Mouse (Mus musculus) kidney, embryonic 14.5 days (tissue): ENCODE data around the gene Fstl4. TPM values are rescaled to one million over a fixed set of nuclear protein-coding genes. Genes with fewer than 3 reads are reported as not detected.

Experiments
- ATAC-seq: fragments of 200-750 bp; cut with Nextera tagmentation; 2 replicates; pipeline ENCODE4 v1.8.0; 2017; ENCODE audit warnings: moderate number of reproducible peaks, mild to moderate bottlenecking, moderate TSS enrichment, moderate library complexity; ENCODE audit not compliant: low FRiP score, low TSS enrichment
- H3K27ac ChIP-seq: fragments of 300-500 bp; sonication (generic); 2 replicates; pipeline ENCODE4 v1.5.1; 2014; ENCODE audit warnings: low read depth, mild to moderate bottlenecking, low read length, moderate library complexity, mixed read lengths
- H3K27me3 ChIP-seq: fragments of 300-500 bp; sonication (generic); 2 replicates; pipeline ENCODE4 v1.6.1; 2014; ENCODE audit warnings: mild to moderate bottlenecking, low read length; ENCODE audit not compliant: control insufficient read depth, insufficient read depth
- H3K36me3 ChIP-seq: fragments of 300-500 bp; sonication (generic); 2 replicates; pipeline ENCODE4 v1.6.1; 2014; ENCODE audit warnings: low read length, mixed read lengths; ENCODE audit not compliant: control insufficient read depth, insufficient read depth
- H3K4me1 ChIP-seq: fragments of 300-500 bp; sonication (generic); 2 replicates; pipeline ENCODE4 v1.6.1; 2014; ENCODE audit warnings: low read length, mixed read lengths; ENCODE audit not compliant: control insufficient read depth, insufficient read depth
- H3K4me2 ChIP-seq: fragments of 300-500 bp; sonication (generic); replicated peaks from 2 replicates; pipeline ENCODE4 v1.6.1; 2014; ENCODE audit warnings: low read depth, mild to moderate bottlenecking, low read length
- H3K4me3 ChIP-seq: fragments of 300-500 bp; sonication (generic); 2 replicates; pipeline ENCODE4 v1.5.1; 2014; ENCODE audit warnings: mild to moderate bottlenecking, low read length
- H3K9ac ChIP-seq: fragments of 300-500 bp; sonication (generic); 2 replicates; pipeline ENCODE4 v1.6.1; 2014; ENCODE audit warnings: low read depth, mild to moderate bottlenecking, low read length, moderate library complexity
- H3K9me3 ChIP-seq: fragments of 300-500 bp; sonication (generic); 2 replicates; pipeline ENCODE4 v1.6.1; 2016; ENCODE audit warnings: low read length; ENCODE audit not compliant: control insufficient read depth
- WGBS: fragments of 180-500 bp; shearing (Covaris S2); extraction: QIAGEN DNeasy Blood & Tissue Kit; methylation state at CpG from one replicate; pipeline ENCODE4 v1.1.7; 2014; 5-methylcytosine and 5-hydroxymethylcytosine counted together
- polyA plus RNA-seq: library from polyadenylated mRNA; unstranded; fragments of >200 nt; fragmentation: Nextera tagmentation; extraction: Ambion mirVana; gene quantifications from 2 replicates; pipeline ENCODE4 v1.2.1, GENCODE M21; 2014

Gene Fstl4
- polyA plus RNA-seq, 1 experiment from 2014 or later = 1.6 TPM

- Histone ChIP-seq H3K4me1 (peaks cover 5% of the 10 kb centered on the region; the same call in 1 of the 2 replicates), H3K4me3 (no peak overlapping the region), H3K27me3 (no peaks in the 10 kb centered on the region), H3K36me3 (no peaks in the 10 kb centered on the region), H3K9me3 (no peaks in the 10 kb centered on the region), H3K4me2 (no peak overlapping the region), H3K27ac (no peak overlapping the region), H3K9ac (no peak overlapping the region)
- 72% methylated on average over 6 of the region's 6 CpGs for WGBS
- ATAC-seq = no peak
Observed at GRCm38 (mm10) chr11:53109701-53110467, 345.4 kb downstream of the Fstl4 start.

DNA sequence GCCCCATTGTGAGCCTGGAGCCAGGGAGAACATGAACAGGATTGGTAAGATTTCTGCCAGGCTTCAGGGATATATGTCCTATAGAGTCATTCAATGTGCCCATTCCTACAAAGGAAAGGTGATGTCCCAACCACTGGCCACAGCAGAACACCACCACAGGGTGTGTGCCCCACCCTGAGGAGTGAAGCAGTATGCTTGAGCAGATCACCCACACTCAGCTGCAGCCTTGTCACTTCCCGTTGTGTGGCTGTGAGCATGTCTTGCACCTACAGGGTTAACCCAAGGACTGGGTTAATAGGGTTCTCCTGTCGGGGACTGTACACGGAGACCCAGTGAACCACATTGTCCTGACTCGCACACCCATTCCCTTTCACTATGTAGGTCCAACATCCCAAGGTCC, 351.3 kb downstream of the Fstl4 start:
- Histone ChIP-seq H3K4me3 (no peak overlapping the region), H3K9ac (no peak overlapping the region), H3K9me3 (no peaks in the 10 kb centered on the region), H3K4me2 (no peak overlapping the region), H3K27ac (no peak overlapping the region), H3K36me3 (no peaks in the 10 kb centered on the region), H3K27me3 (no peaks in the 10 kb centered on the region), H3K4me1 (no peaks in the 10 kb centered on the region; the same call in 1 of the 2 replicates)
- WGBS = 72% methylated on average over 4 of the region's 4 CpGs
- no peak for ATAC-seq

DNA sequence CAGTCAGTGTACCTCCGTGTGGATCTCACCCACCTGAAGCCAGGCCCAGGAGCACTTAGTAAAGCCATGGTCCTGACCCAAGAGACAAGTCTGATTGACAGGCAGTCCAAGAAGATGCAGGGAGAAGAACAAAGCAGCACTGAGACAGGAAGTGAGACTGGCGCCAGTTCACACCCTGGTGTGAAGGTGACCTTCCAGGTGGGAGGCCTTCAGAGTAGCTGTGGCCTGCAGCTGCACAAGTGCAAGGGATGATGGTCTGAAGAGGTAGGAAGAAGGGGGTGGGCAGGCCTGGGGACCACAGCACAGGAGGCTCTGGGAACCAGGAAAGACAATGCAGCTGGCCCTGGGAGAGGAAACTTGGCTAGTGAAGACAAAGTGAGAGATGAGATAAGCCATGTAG, 351.9 kb downstream of the Fstl4 start:
- H3K27me3 ChIP-seq = no peaks in the 10 kb centered on the region
- peaks cover 2% of the 10 kb centered on the region; the same call in 1 of the 2 replicates for H3K4me1 ChIP-seq
- no peak overlapping the region for H3K9ac ChIP-seq
- no peak overlapping the region for H3K4me2 ChIP-seq
- no peaks in the 10 kb centered on the region for H3K9me3 ChIP-seq
- WGBS = 74% methylated on average over 2 of the region's 2 CpGs
- H3K4me3 ChIP-seq = no peak overlapping the region
- ATAC-seq = no peak
- no peak overlapping the region for H3K27ac ChIP-seq
- H3K36me3 ChIP-seq = no peaks in the 10 kb centered on the region

DNA sequence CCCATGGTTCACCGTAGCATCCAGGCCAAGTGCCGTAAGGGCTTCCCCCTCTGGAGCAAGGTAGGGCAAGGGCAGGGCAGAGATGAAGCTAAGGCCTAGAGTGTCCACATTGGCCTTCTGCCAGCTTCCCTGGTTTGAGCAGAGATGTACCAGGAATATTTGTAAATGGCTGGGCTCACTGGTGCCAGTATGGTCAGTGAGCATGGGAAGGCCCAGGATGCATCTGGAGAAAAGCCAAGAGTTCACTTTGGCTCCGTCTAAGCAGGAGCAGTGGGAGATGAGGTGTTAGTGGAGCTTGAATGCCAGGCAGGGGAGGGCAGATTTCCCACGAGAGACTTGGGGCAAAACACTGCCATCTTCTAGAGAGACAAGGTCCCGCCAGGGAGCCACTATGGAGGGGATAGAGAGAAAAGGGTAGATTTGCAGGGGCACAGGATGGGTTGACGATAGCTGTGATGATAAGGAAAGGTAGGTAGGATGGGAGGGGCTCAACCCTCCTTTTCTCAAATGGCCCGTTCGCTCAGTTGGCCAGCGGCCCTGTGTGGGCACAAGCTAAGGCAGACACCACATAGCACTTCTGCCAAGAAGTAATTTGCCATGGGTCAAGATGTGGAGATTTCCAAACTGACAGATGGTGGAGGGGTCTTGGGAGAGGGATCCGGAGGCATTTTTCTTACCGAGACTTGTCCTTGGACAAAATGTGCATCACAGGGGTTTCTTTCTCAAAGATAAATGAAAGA, 354.0 kb downstream of the Fstl4 start:
- Histone ChIP-seq H3K9me3 (no peaks in the 10 kb centered on the region), H3K36me3 (no peaks in the 10 kb centered on the region), H3K27me3 (no peaks in the 10 kb centered on the region), H3K4me2 (no peak overlapping the region), H3K9ac (no peak overlapping the region), H3K4me1 (0 out of 2 replicates have a peak, but pooled peaks cover 3% of the 10 kb centered on the region), H3K4me3 (no peak overlapping the region), H3K27ac (no peak overlapping the region)
- 88% methylated on average over 11 of the region's 11 CpGs for WGBS
- no peak for ATAC-seq

DNA sequence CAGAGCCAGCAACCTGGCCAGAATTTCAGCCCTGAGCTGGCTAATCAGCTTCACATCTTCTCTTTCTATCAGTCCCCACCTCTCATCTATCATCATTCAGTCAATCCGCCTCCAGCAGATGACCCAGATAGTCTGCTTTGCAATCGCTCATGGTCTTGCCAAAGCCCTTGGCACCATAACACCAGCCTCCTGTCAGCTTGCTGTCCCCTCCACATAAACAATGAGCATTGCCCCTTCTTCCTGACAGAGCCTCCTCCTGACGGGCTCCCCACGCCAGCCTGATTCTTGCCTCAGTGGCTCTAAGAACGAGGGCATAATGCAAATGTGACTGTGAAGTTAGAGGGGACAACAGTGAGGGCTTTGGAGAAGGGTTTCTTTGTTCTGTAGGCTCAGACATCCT, 355.5 kb downstream of the Fstl4 start:
- Histone ChIP-seq H3K27me3 (no peaks in the 10 kb centered on the region), H3K4me3 (no peak overlapping the region), H3K4me2 (no peak overlapping the region), H3K27ac (no peak overlapping the region), H3K9me3 (no peaks in the 10 kb centered on the region), H3K9ac (no peak overlapping the region), H3K4me1 (0 out of 2 replicates have a peak, but pooled peaks cover 3% of the 10 kb centered on the region), H3K36me3 (no peaks in the 10 kb centered on the region)
- WGBS = 81% methylated on average over 5 of the region's 5 CpGs
- ATAC-seq = no peak

DNA sequence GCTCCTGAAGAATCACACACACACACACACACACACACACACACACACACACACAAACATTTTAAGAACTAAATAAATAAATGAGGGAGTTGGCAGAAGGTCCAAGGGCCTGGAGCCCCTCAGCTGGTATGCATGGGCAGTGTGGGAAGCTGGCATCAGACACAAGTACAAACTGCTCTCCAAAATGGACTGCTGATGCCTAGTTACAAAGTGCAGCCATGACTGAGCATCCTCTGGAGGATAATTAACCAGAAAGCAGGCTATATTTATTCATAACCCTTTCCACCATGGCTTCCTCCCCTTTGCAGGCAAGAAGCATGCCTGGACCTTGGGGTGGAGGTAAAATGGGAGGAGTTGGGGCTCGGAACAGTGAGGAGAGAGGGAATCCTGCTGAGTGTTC, 356.8 kb downstream of the Fstl4 start:
- no peak for ATAC-seq

GRCm38 (mm10) chr11:53124799-53125198, 360.4 kb downstream of the Fstl4 start:
- Histone ChIP-seq H3K27me3 (no peaks in the 10 kb centered on the region), H3K4me1 (0 out of 2 replicates have a peak, but pooled peaks cover 3% of the 10 kb centered on the region), H3K27ac (no peak overlapping the region), H3K4me3 (no peak overlapping the region), H3K9ac (no peak overlapping the region), H3K4me2 (no peak overlapping the region), H3K36me3 (no peaks in the 10 kb centered on the region), H3K9me3 (no peaks in the 10 kb centered on the region)
- WGBS = 89% methylated on average over 2 of the region's 2 CpGs
- ATAC-seq = no peak

More for the DNA sequence above, 356.8 kb downstream of the Fstl4 start:
- no peak overlapping the region for H3K9ac ChIP-seq
- no peaks in the 10 kb centered on the region for H3K36me3 ChIP-seq
- H3K4me3 ChIP-seq = no peak overlapping the region
- H3K4me2 ChIP-seq = no peak overlapping the region
- H3K27ac ChIP-seq = no peak overlapping the region
- no peaks in the 10 kb centered on the region for H3K9me3 ChIP-seq
- no peaks in the 10 kb centered on the region for H3K27me3 ChIP-seq
- 0 out of 2 replicates have a peak, but pooled peaks cover 3% of the 10 kb centered on the region for H3K4me1 ChIP-seq
- WGBS = 54% methylated on average over 1 of the region's 1 CpGs

GRCm38 (mm10) chr11:53126660-53127059, 362.2 kb downstream of the Fstl4 start:
- no peak overlapping the region for H3K4me2 ChIP-seq
- no peak for ATAC-seq
- no peak overlapping the region for H3K27ac ChIP-seq
- no peaks in the 10 kb centered on the region for H3K36me3 ChIP-seq
- H3K4me1 ChIP-seq = no peaks in the 10 kb centered on the region
- H3K9me3 ChIP-seq = no peaks in the 10 kb centered on the region
- H3K27me3 ChIP-seq = no peaks in the 10 kb centered on the region
- WGBS = 67% methylated on average over 6 of the region's 6 CpGs
- no peak overlapping the region for H3K4me3 ChIP-seq
- no peak overlapping the region for H3K9ac ChIP-seq

DNA sequence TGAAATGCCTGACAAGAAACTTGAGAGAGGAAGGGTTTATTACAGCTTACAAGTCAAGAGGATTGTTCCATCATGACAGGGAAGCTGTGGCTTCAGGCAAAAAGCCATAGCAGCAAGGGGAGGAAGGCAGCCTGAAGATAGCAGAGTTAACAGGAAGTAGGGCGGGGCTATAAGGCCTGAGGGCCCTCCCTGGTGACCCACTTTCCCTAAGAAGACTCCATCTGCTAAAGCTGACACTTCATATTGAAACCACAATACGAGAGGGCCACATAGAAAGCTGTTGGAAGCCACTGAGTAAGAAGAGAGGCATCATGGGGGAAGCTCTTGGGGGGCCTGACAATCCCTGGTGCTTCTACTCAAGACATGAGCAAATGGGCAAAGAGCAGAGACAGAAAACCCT, 364.2 kb downstream of the Fstl4 start:
- Histone ChIP-seq H3K9ac (no peak overlapping the region), H3K4me2 (no peak overlapping the region), H3K9me3 (no peaks in the 10 kb centered on the region), H3K36me3 (no peaks in the 10 kb centered on the region), H3K4me3 (no peak overlapping the region), H3K27me3 (no peaks in the 10 kb centered on the region), H3K4me1 (peaks cover 5% of the 10 kb centered on the region), H3K27ac (no peak overlapping the region)
- ATAC-seq = no peak
- WGBS = 74% methylated on average over 2 of the region's 2 CpGs
